Mouse (Mus musculus): ENCODE data around the gene Myo3b. TPM values are rescaled to one million over a fixed set of nuclear protein-coding genes. Genes with fewer than 3 reads are reported as not detected.

Gene Myo3b
- total and polyA plus RNA-seq, 2 experiments = not detected

- Histone ChIP-seq H3K9ac (ENCODE audit: low read depth, low read length) (no peak overlapping the region), H3K4me3 (ENCODE audit: insufficient read depth, low read depth, low read length) (no peak overlapping the region), H3K79me2 (ENCODE audit: control insufficient read depth, insufficient read depth, low read length) (no peaks in the 10 kb centered on the region), H3K27me3 (ENCODE audit: control insufficient read depth, insufficient read depth, low read length) (no peaks in the 10 kb centered on the region), H3K4me1 (ENCODE audit: control insufficient read depth, insufficient read depth, low read length) (no peaks in the 10 kb centered on the region), H3K27ac (replicated peaks; ENCODE audit: insufficient read depth, low read depth, low read length) (no peak overlapping the region), H3K36me3 (ENCODE audit: control insufficient read depth, insufficient read depth, low read length) (no peaks in the 10 kb centered on the region)
- WGBS = 62% methylated on average over 3 of the region's 3 CpGs
- TF ChIP-seq POLR2A (IDR thresholded peaks at IDR 0.05; ENCODE audit: extremely low read depth, insufficient read depth, low read length) = no peak
- no peak for TF ChIP-seq CTCF (IDR thresholded peaks at IDR 0.05; ENCODE audit: low read depth, low read length)
- no peak for DNase-seq (ENCODE audit: extremely low read depth, low read depth, low spot score)
These were observed 53.7 kb downstream of the Myo3b start for GRCm38 (mm10) chr2:70092665-70093064.

GRCm38 (mm10) chr2:70094446-70094845, 55.5 kb downstream of the Myo3b start:
- Histone ChIP-seq H3K36me3 (ENCODE audit: control insufficient read depth, insufficient read depth, low read length) (no peaks in the 10 kb centered on the region), H3K27ac (replicated peaks; ENCODE audit: insufficient read depth, low read depth, low read length) (no peak overlapping the region), H3K27me3 (ENCODE audit: control insufficient read depth, insufficient read depth, low read length) (0 out of 2 replicates have a peak, but pooled peaks cover 2% of the 10 kb centered on the region), H3K9ac (ENCODE audit: low read depth, low read length) (no peak overlapping the region), H3K4me3 (ENCODE audit: insufficient read depth, low read depth, low read length) (no peak overlapping the region), H3K4me1 (ENCODE audit: control insufficient read depth, insufficient read depth, low read length) (no peaks in the 10 kb centered on the region), H3K79me2 (ENCODE audit: control insufficient read depth, insufficient read depth, low read length) (no peaks in the 10 kb centered on the region)
- no peak for TF ChIP-seq POLR2A (IDR thresholded peaks at IDR 0.05; ENCODE audit: extremely low read depth, insufficient read depth, low read length)
- no peak for TF ChIP-seq CTCF (IDR thresholded peaks at IDR 0.05; ENCODE audit: low read depth, low read length)
- WGBS = 47% methylated on average over 5 of the region's 5 CpGs
- no peak for DNase-seq (ENCODE audit: extremely low read depth, low read depth, low spot score)

- 66% methylated on average over 15 of the region's 15 CpGs for WGBS
- Histone ChIP-seq H3K79me2 (ENCODE audit: control insufficient read depth, insufficient read depth, low read length) (no peaks in the 10 kb centered on the region), H3K27ac (replicated peaks; ENCODE audit: insufficient read depth, low read depth, low read length) (no peak overlapping the region), H3K4me3 (ENCODE audit: insufficient read depth, low read depth, low read length) (no peak overlapping the region), H3K4me1 (ENCODE audit: control insufficient read depth, insufficient read depth, low read length) (no peaks in the 10 kb centered on the region), H3K36me3 (ENCODE audit: control insufficient read depth, insufficient read depth, low read length) (no peaks in the 10 kb centered on the region), H3K27me3 (ENCODE audit: control insufficient read depth, insufficient read depth, low read length) (0 out of 2 replicates have a peak, but pooled peaks cover 2% of the 10 kb centered on the region), H3K9ac (ENCODE audit: low read depth, low read length) (no peak overlapping the region)
- TF ChIP-seq POLR2A (IDR thresholded peaks at IDR 0.05; ENCODE audit: extremely low read depth, insufficient read depth, low read length) = no peak
- no peak for TF ChIP-seq CTCF (IDR thresholded peaks at IDR 0.05; ENCODE audit: low read depth, low read length)
- DNase-seq (ENCODE audit: extremely low read depth, low read depth, low spot score) = no peak
These were observed 58.5 kb downstream of the Myo3b start for GRCm38 (mm10) chr2:70097229-70098095.

DNA sequence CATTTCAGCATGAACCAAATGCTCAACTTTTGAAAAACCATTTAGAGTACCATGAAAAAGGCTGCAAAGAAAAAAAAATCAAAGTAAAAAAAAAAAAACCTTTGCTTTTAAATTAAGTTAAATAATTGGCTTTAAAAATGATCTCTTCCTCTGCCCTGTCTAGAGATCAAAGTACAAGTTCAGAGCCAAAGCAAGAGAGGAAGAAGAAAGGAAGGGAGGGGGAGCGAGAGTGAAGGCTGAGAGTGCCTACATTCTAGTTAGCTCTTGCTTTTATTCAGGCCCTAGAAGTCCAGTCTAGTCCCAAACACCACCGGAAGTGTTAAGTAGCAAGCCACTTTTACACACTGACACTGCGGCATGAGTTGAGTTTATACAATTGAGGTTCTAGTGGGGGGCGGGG, 60.5 kb downstream of the Myo3b start:
- Histone ChIP-seq H3K27ac (replicated peaks; ENCODE audit: insufficient read depth, low read depth, low read length) (no peak overlapping the region), H3K4me1 (ENCODE audit: control insufficient read depth, insufficient read depth, low read length) (no peaks in the 10 kb centered on the region), H3K4me3 (ENCODE audit: insufficient read depth, low read depth, low read length) (no peak overlapping the region), H3K79me2 (ENCODE audit: control insufficient read depth, insufficient read depth, low read length) (no peaks in the 10 kb centered on the region), H3K27me3 (ENCODE audit: control insufficient read depth, insufficient read depth, low read length) (0 out of 2 replicates have a peak, but pooled peaks cover 2% of the 10 kb centered on the region), H3K36me3 (ENCODE audit: control insufficient read depth, insufficient read depth, low read length) (no peaks in the 10 kb centered on the region), H3K9ac (ENCODE audit: low read depth, low read length) (no peak overlapping the region)
- DNase-seq (ENCODE audit: extremely low read depth, low read depth, low spot score) = no peak
- TF ChIP-seq CTCF (IDR thresholded peaks at IDR 0.05; ENCODE audit: low read depth, low read length) = no peak
- TF ChIP-seq POLR2A (IDR thresholded peaks at IDR 0.05; ENCODE audit: extremely low read depth, insufficient read depth, low read length) = no peak
- WGBS = 87% methylated on average over 4 of the region's 4 CpGs

DNA sequence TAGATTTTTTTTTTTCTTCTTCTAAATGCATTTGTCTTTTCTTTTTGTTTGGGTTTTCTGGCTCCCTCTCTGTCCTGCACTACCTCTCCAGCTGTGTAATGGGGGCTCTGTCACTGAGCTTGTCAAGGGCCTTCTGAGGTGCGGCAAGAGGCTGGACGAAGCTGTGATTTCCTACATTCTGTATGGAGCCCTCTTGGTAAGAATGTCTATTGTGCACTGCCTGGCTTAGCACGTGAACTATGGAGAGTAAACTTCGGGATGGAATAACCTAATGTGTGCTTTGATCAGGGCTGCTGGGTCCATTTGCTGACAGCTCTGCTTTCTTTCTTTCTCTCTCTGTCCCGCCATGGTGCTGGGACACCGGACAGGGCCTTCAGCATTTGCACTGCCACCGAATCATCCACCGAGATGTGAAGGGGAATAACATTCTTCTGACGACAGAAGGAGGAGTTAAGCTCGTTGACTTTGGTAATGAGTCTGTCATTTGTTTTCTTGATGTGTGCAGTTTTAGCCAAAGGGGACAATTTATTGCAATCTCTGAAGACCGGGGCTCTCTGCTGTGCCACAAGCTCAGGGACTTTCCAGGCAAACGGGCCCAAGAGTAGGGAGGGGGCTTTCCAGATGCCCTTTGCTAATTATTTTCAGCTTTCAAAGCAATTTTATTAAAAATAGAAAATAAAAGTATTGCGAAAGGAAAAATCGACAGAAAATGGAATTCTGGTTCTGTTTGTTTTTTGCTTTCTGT, 66.5 kb downstream of the Myo3b start:
- no peaks in the 10 kb centered on the region for H3K79me2 ChIP-seq (ENCODE audit: control insufficient read depth, insufficient read depth, low read length)
- no peak overlapping the region for H3K9ac ChIP-seq (ENCODE audit: low read depth, low read length)
- DNase-seq (ENCODE audit: extremely low read depth, low read depth, low spot score) = no peak
- 72% methylated on average over 14 of the region's 14 CpGs for WGBS
- no peak overlapping the region for H3K27ac ChIP-seq (replicated peaks; ENCODE audit: insufficient read depth, low read depth, low read length)
- no peaks in the 10 kb centered on the region for H3K4me1 ChIP-seq (ENCODE audit: control insufficient read depth, insufficient read depth, low read length)
- no peak overlapping the region for H3K4me3 ChIP-seq (ENCODE audit: insufficient read depth, low read depth, low read length)
- no peak for TF ChIP-seq POLR2A (IDR thresholded peaks at IDR 0.05; ENCODE audit: extremely low read depth, insufficient read depth, low read length)
- TF ChIP-seq CTCF (IDR thresholded peaks at IDR 0.05; ENCODE audit: low read depth, low read length) = no peak
- no peaks in the 10 kb centered on the region for H3K36me3 ChIP-seq (ENCODE audit: control insufficient read depth, insufficient read depth, low read length)
- 0 out of 2 replicates have a peak, but pooled peaks cover 2% of the 10 kb centered on the region for H3K27me3 ChIP-seq (ENCODE audit: control insufficient read depth, insufficient read depth, low read length)

Data from liver, adult 2 months (tissue).